Mouse (Mus musculus) spleen, postnatal 0 days (tissue): Measurements from ENCODE around the gene Fkbp14. TPM values are rescaled to one million over a fixed set of nuclear protein-coding genes. Genes with fewer than 3 reads are reported as not detected.

Source experiments
- polyA plus RNA-seq: library from polyadenylated mRNA; unstranded; fragments of >200 nt; fragmentation: Nextera tagmentation; extraction: Ambion mirVana; gene quantifications from 2 replicates; pipeline ENCODE4 v1.2.1, GENCODE M21; 2015

Fkbp14 gene
- 4.6 and 7.0 TPM in 2 replicates for polyA plus RNA-seq

DNA sequence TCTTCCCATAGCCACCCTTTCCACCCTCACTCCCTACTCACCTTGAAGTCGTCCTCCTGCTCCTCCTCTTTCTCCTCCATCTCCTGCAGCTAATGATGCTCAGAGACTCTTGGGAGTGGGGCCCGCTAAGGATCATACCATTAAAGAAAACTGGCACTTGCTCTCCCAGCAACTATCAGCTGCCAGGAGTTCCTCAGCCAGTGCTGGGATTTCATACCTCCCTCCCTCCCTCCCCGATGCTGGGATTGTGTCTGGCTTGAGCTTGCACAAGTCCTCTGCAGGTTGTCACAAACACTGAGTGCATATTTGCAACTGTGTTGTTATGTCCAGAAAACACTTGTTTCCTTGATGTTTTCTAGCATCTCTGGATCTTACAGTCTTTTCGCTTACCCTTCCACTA, at the start of gene Fkbp14:
Gene Fkbp14, minus strand, starts transcription at position 101 of the 400 bp plus-strand sequence.

DNA sequence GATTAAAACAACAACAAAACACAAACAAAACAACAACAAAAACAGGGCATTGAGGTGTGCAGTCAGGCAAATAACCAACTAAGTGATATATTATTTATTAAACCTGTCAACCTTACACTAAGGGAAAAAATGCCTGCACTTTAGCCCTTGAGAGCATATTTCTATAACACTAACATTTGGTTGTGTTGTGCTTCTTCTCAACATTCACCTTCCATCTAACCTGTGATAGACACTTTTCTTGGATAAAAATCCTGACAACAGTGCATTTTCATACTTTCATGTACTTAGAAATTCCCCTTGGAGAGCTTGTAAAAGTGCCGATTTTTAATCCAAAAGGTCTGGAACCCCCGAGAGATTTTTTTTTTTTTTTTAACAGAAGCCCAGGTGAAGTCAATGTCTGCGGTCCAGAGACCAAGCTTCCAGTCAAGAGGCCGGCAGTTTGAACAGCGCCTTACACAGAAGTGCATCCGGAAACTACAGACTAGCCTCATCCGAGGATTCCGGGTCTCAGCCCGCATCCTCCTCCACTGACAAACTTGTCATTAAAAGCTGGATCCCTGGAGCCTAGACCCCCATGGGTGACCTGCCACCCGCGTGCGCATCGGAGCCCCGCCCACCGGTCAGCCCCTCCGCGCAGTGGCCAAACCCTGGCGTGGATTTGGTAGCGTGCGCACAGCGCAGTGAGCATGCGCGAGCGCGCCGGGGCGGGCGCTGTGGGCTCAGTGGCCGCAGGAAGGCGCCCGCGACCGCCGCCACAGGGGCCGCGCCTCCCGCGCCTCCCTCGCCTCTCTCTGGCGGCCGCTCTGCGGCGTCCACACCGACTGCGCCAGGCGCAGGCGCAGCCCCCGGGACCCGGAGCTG, 2.4 kb downstream of the Fkbp14 start, which contains the start of gene Plekha8:
Gene Plekha8, plus strand, starts transcription at position 643 of the 861 bp plus-strand sequence.

DNA sequence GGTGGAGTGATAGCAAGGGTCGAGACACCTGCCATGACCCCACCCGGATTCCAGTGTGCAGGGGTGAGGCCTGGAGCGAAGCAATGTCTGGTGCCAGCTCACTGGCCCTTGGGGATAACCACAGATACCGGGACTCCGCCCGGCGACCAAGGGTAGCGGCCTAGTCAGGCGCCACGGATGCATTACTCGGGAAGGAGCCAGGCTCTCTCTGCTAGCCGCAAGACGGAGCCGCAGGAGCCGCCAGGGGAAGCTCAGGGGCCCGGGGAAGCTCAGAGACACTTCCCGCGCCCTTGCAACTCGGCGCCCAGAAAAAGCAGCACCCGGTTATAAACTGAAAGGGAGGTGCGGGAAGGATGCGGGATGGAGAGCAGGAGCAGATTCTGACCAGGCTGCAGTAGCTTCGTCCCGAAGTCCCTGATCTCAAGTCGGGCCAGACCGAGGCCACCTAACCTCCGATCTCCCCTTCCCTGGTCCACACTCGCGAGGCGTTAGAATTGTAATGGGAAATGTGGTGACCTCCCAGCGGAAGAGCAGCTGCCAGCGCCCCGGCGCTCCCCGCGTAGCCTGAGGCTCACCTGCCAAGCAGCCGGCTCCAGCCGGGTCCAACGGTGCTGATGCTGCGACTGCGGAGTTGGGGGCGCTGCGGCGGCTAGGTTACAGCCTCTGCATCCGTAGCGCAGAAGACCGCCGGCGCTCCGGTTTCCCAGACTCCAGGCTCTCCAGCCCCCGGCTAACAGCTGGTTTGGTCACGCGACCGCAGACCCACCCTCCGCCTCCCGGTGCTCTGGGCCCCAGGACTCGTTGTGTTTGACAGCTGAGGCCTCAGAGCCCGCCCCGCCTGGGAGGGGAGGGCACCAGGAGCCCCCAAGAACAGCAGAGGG, 31.2 kb downstream of the Fkbp14 start, which contains the start of gene Scrn1:
Gene Scrn1, minus strand, starts transcription at position 825 of the 881 bp plus-strand sequence.

Other genes with a start within 250 kb of the Fkbp14 start
- gene Wipf3, start 167.7 kb downstream of the Fkbp14 start, polyA plus RNA-seq, result 0.78 TPM in 2 replicates
- 0.99 and 1.2 TPM in 2 replicates for gene Scrn1, start 30.8 kb downstream of the Fkbp14 start, polyA plus RNA-seq
- 1.9 and 2.0 TPM in 2 replicates for gene Plekha8, start 2.2 kb downstream of the Fkbp14 start, polyA plus RNA-seq
- 6.4 and 7.0 TPM in 2 replicates for gene Mturn, start 84.3 kb upstream of the Fkbp14 start, polyA plus RNA-seq
- 5.3 and 6.6 TPM in 2 replicates for gene Znrf2, start 219.6 kb upstream of the Fkbp14 start, polyA plus RNA-seq